ENCODE assay signal across 19 mouse cellular contexts in the genomic region with DNA sequence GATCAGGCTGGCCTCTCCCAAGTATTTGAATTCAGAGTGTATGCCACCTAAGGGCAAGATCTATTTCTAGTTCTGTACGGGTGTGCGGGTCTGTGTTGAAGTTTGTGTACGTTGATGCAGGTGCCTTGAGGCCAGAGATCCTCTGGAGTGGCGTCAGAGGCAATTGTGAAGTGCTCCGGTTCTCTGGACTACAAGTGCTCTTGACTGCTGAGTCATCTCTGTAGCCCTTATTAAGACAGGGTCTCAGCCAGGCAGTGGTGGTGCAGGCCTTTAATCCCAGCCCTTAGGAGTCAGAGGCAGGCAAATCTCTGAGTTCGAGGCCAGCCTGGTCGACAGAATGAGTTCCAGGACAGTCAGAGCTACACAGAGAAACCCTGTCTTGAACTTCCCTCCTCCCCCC. TPM values are rescaled to one million over a fixed set of nuclear protein-coding genes. Genes with fewer than 3 reads are reported as not detected.
DNase-seq lines count a peak whose midpoint lies in the region; ATAC-seq and TF ChIP-seq lines count a peak whose summit lies in the region.
"Had no signal": no experiment of that assay in that cellular context is flagged by ENCODE, and none has a peak within 500 bp of the region (broad histone marks: within the 10 kb centered on the region; RNA-seq: fewer than 3 reads in every experiment).

No protein-coding gene starts in this region.

- no peaks in the 10 kb centered on the region for H3K9me3 ChIP-seq in heart, embryonic 15.5 days (replicated peaks)
- H3K9me3 ChIP-seq: forebrain, embryonic 13.5 days; intestine, embryonic 15.5 days; kidney, embryonic 15.5 days; midbrain, embryonic 13.5 days had no signal

- no peak overlapping the region for H3K4me3 ChIP-seq in heart, embryonic 15.5 days
- no peak overlapping the region for H3K4me3 ChIP-seq in lung, adult 2 months (replicated peaks; ENCODE audit: extremely low read depth, low read depth, low read length)
- H3K4me3 ChIP-seq: forebrain, embryonic 13.5 days; intestine, embryonic 15.5 days; kidney, embryonic 15.5 days; layer of hippocampus, adult 2 months; left cerebral cortex, adult 2 months; midbrain, embryonic 13.5 days had no signal

- peak overlapping the region; percentile 97 for H3K27ac ChIP-seq in heart, embryonic 15.5 days
- H3K27ac ChIP-seq: forebrain, embryonic 13.5 days; intestine, embryonic 15.5 days; kidney, embryonic 15.5 days; layer of hippocampus, adult 2 months; macrophage; midbrain, embryonic 13.5 days had no signal

- WGBS in heart, embryonic 15.5 days, result 44% methylated on average over 7 of the region's 7 CpGs
- 62% methylated on average over 7 of the region's 7 CpGs for WGBS in lung, adult 2 months

- no peaks in the 10 kb centered on the region; the same call in 1 of the 2 replicates for H3K36me3 ChIP-seq in heart, embryonic 15.5 days
- H3K36me3 ChIP-seq: intestine, embryonic 15.5 days; midbrain, embryonic 13.5 days had no signal

- H3K27me3 ChIP-seq in heart, embryonic 15.5 days, result no peaks in the 10 kb centered on the region
- H3K27me3 ChIP-seq: forebrain, embryonic 13.5 days; intestine, embryonic 15.5 days; kidney, embryonic 15.5 days; midbrain, embryonic 13.5 days had no signal

- TF ChIP-seq CTCF in lung, adult 2 months (IDR thresholded peaks at IDR 0.05; ENCODE audit: insufficient read depth, low read length), result no peak

- peak; percentile 43 for DNase-seq in adrenal gland, adult 2 months
- no peak for DNase-seq in adrenal gland, postnatal 36 days
- no peak for DNase-seq in heart, adult 8-10 months (ENCODE audit: low spot score)
- peak; percentile 57 for DNase-seq in 416B (ENCODE audit: low read depth)
- peak; percentile 34 for DNase-seq in lung, adult 2 months
- DNase-seq in spleen, adult 18-20 months, result no peak
- DNase-seq in cerebellum, adult 18-20 months, result no peak
- DNase-seq: cerebellum, adult 2 months; right cerebral cortex, adult 18-20 months; thymus, postnatal 36 days had no signal

- no peak overlapping the region for H3K9ac ChIP-seq in heart, embryonic 15.5 days
- H3K9ac ChIP-seq: forebrain, embryonic 13.5 days; intestine, embryonic 15.5 days; kidney, embryonic 15.5 days; midbrain, embryonic 13.5 days had no signal

- TF ChIP-seq POLR2A in lung, adult 2 months (IDR thresholded peaks at IDR 0.05; ENCODE audit: borderline replicate concordance, extremely low read depth, low read depth, low read length), result no peak

- H3K4me2 ChIP-seq in heart, embryonic 15.5 days, result no peak overlapping the region
- H3K4me2 ChIP-seq: forebrain, embryonic 13.5 days; intestine, embryonic 15.5 days; kidney, embryonic 15.5 days; midbrain, embryonic 13.5 days had no signal

- peaks cover 57% of the 10 kb centered on the region for H3K4me1 ChIP-seq in heart, embryonic 15.5 days (replicated peaks)
- peaks cover 4% of the 10 kb centered on the region for H3K4me1 ChIP-seq in lung, adult 2 months (ENCODE audit: control insufficient read depth, insufficient read depth, low read length)

- ATAC-seq in heart, embryonic 15.5 days (replicated peaks; ENCODE audit: insufficient number of reproducible peaks, insufficient read depth, low FRiP score, low read depth), result no peak
- ATAC-seq: forebrain, embryonic 13.5 days; intestine, embryonic 15.5 days; midbrain, embryonic 13.5 days had no signal

RNA-seq across cellular contexts. Expression of a gene that starts 4.8 kb away (rescaled TPM):
- total RNA-seq in adrenal gland, adult 2 months (2021), result 1 to 10 TPM in 1 of 2 experiments, under 1 TPM in 1; 0.29 to 1.5 TPM
- polyA plus RNA-seq in adrenal gland, adult 2 months (2012; rRNA removed), result 0.10 and 0.16 TPM in 2 replicates
- total RNA-seq in adrenal gland, postnatal 36 days (2021), result 1 to 10 TPM; 1.7 to 2.5 TPM
- polyA plus RNA-seq in heart, embryonic 15.5 days (2015; fragmentation: Nextera tagmentation; extraction: Ambion mirVana), result 7.3 and 7.9 TPM in 2 replicates
- under 1 TPM in 1 of 4 experiments, not detected in 3; 0.20 TPM for total RNA-seq in heart, adult 8-10 months (2022)
- polyA plus RNA-seq in lung, adult 2 months (2012; rRNA removed), result not detected in 2 replicates
- total RNA-seq: gastrocnemius, adult 18-20 months had no signal

RNA-seq across cellular contexts. Expression of a gene that starts 19.1 kb away (rescaled TPM):
- 10 to 100 TPM; 30.3 to 78.9 TPM for total RNA-seq in adrenal gland, adult 2 months (2021)
- polyA plus RNA-seq in adrenal gland, adult 2 months (2012; rRNA removed), result 196 and 204 TPM in 2 replicates
- total RNA-seq in adrenal gland, postnatal 36 days (2021), result 10 to 100 TPM; 38.7 to 56.9 TPM
- 11.7 and 11.9 TPM in 2 replicates for polyA plus RNA-seq in heart, embryonic 15.5 days (2015; fragmentation: Nextera tagmentation; extraction: Ambion mirVana)
- 10 to 100 TPM; 15.8 to 28.8 (median 20.2) TPM for total RNA-seq in heart, adult 8-10 months (2022)
- 146 and 205 TPM in 2 replicates for polyA plus RNA-seq in lung, adult 2 months (2012; rRNA removed)

RNA-seq across cellular contexts. Expression of a gene that starts 19.6 kb away (rescaled TPM):
- total RNA-seq in adrenal gland, adult 2 months (2021), result 100 to 1,000 TPM; 124 to 147 TPM
- polyA plus RNA-seq in adrenal gland, adult 2 months (2012; rRNA removed), result 98.8 and 102 TPM in 2 replicates
- 100 to 1,000 TPM; 128 to 136 TPM for total RNA-seq in adrenal gland, postnatal 36 days (2021)
- 147 and 152 TPM in 2 replicates for polyA plus RNA-seq in heart, embryonic 15.5 days (2015; fragmentation: Nextera tagmentation; extraction: Ambion mirVana)
- 100 to 1,000 TPM; 182 to 213 (median 198) TPM for total RNA-seq in heart, adult 8-10 months (2022)
- 115 and 169 TPM in 2 replicates for polyA plus RNA-seq in lung, adult 2 months (2012; rRNA removed)

RNA-seq across cellular contexts. Expression of a gene that starts 36.4 kb away (rescaled TPM):
- 10 to 100 TPM; 21.9 to 42.5 TPM for total RNA-seq in adrenal gland, adult 2 months (2021)
- 34.5 and 35.1 TPM in 2 replicates for polyA plus RNA-seq in adrenal gland, adult 2 months (2012; rRNA removed)
- 10 to 100 TPM; 28.8 to 36.9 TPM for total RNA-seq in adrenal gland, postnatal 36 days (2021)
- 30.8 and 42.0 TPM in 2 replicates for polyA plus RNA-seq in heart, embryonic 15.5 days (2015; fragmentation: Nextera tagmentation; extraction: Ambion mirVana)
- 10 to 100 TPM; 17.1 to 20.4 (median 19.4) TPM for total RNA-seq in heart, adult 8-10 months (2022)
- polyA plus RNA-seq in lung, adult 2 months (2012; rRNA removed), result 36.2 and 42.2 TPM in 2 replicates

RNA-seq across cellular contexts. Expression of a gene that starts 47.5 kb away (rescaled TPM):
- total RNA-seq in adrenal gland, adult 2 months (2021), result 10 to 100 TPM; 28.7 to 31.8 TPM
- polyA plus RNA-seq in adrenal gland, adult 2 months (2012; rRNA removed), result 1.3 and 2.4 TPM in 2 replicates
- 10 to 100 TPM; 46.2 to 53.5 TPM for total RNA-seq in adrenal gland, postnatal 36 days (2021)
- polyA plus RNA-seq in heart, embryonic 15.5 days (2015; fragmentation: Nextera tagmentation; extraction: Ambion mirVana), result 947 and 956 TPM in 2 replicates
- 10 to 100 TPM; 20.8 to 26.2 (median 22.0) TPM for total RNA-seq in heart, adult 8-10 months (2022)
- 18.8 and 38.6 TPM in 2 replicates for polyA plus RNA-seq in lung, adult 2 months (2012; rRNA removed)

Comparison
In these comparisons a context has a peak if more than half of its experiments do, and no peak if none do; other contexts are left out.
1. DNase-seq: peak in adrenal gland, adult 2 months (single experiment), 416B (single experiment) and lung, adult 2 months (single experiment); none in adrenal gland, postnatal 36 days (0 of 2), heart, adult 8-10 months (single experiment), spleen, adult 18-20 months (0 of 2) and cerebellum, adult 18-20 months (0 of 2).